Mouse (Mus musculus) limb, embryonic 11.5 days (tissue): ENCODE measurements around the gene Pnpla2. TPM values are rescaled to one million over a fixed set of nuclear protein-coding genes. Genes with fewer than 3 reads are reported as not detected.

ENCODE experiments used
- ATAC-seq: fragments of 200-750 bp; cut with Nextera tagmentation; 2 replicates; pipeline ENCODE4 v1.8.0; 2017; ENCODE audit warnings: low read depth; ENCODE audit not compliant: insufficient number of reproducible peaks, low FRiP score, low TSS enrichment
- DNase-seq: peaks from one replicate; pipeline ENCODE4 v3.0.0-alpha.2; 2015; ENCODE audit warnings: low spot score
- H3K27ac ChIP-seq: fragments of 300-500 bp; sonication (generic); replicated peaks from 2 replicates; pipeline ENCODE4 v1.5.1; 2014; ENCODE audit warnings: low read depth, mild to moderate bottlenecking, low read length
- H3K27me3 ChIP-seq: fragments of 300-500 bp; sonication (generic); 2 replicates; pipeline ENCODE4 v1.6.1; 2014; ENCODE audit warnings: mild to moderate bottlenecking, low read length, mixed read lengths; ENCODE audit not compliant: control insufficient read depth, insufficient read depth
- H3K36me3 ChIP-seq: fragments of 300-500 bp; sonication (generic); 2 replicates; pipeline ENCODE4 v1.6.1; 2014; ENCODE audit warnings: mild to moderate bottlenecking, low read length, moderate library complexity, mixed read lengths; ENCODE audit not compliant: control insufficient read depth, insufficient read depth
- H3K4me1 ChIP-seq: fragments of 300-500 bp; sonication (generic); 2 replicates; pipeline ENCODE4 v1.6.1; 2014; ENCODE audit warnings: low read length, mixed read lengths; ENCODE audit not compliant: control insufficient read depth, insufficient read depth
- H3K4me2 ChIP-seq: fragments of 300-500 bp; sonication (generic); 2 replicates; pipeline ENCODE4 v1.6.1; 2014; ENCODE audit warnings: low read depth, mild to moderate bottlenecking, moderate library complexity; ENCODE audit not compliant: severe bottlenecking
- H3K4me3 ChIP-seq: fragments of 300-500 bp; sonication (generic); 2 replicates; pipeline ENCODE4 v1.5.1; 2014; ENCODE audit warnings: low read depth, low read length
- H3K9ac ChIP-seq: fragments of 300-500 bp; sonication (generic); 2 replicates; pipeline ENCODE4 v1.6.1; 2014; ENCODE audit warnings: mild to moderate bottlenecking, low read length
- H3K9me3 ChIP-seq: fragments of 300-500 bp; sonication (generic); 2 replicates; pipeline ENCODE4 v1.6.1; 2016; ENCODE audit warnings: low read length; ENCODE audit not compliant: control insufficient read depth
- WGBS: fragments of 180-500 bp; shearing (Covaris S2); extraction: QIAGEN DNeasy Blood & Tissue Kit; methylation state at CpG from one replicate; pipeline ENCODE4 v1.1.7; 2014; 5-methylcytosine and 5-hydroxymethylcytosine counted together
- polyA plus RNA-seq: library from polyadenylated mRNA; unstranded; fragments of >200 nt; fragmentation: Nextera tagmentation; extraction: Ambion mirVana; gene quantifications from 2 replicates; pipeline ENCODE4 v1.2.1, GENCODE M21; 2014

The Pnpla2 gene
- polyA plus RNA-seq, 1 experiment from 2014 or later: 12.5 TPM

DNA sequence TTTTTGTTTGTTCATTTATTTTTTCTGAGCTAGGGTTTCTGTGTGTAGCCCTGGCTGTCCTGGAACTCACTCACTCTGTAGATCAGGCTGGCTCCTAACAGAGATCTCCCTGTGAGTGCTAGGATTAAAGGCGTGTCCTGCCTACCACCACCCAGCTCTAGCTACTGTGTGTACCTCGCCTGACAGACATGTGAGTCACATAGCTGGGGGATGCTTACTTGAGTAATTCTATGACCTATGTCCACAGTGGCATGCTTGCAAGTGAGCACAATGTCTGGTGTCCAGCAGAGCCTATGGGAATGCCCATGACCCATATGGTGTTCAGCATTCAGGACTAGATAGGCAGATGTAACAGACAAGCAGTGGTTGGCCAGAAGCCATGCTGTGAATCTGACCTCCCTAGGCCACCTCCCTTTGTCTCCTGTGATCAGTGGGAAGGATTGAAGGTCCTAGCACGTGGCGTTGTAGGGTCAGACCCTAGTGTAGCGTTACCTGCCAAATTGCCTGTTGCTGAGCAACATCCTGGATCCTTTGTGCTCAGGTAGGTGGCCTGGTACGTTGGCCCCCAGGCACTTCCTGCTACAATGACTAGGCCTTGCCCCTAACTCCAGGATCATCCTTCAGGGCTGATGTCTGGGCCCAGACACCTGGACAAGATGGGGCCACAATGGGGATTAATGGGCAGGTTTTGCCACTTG lies 38.7 kb upstream of the Pnpla2 start:
- no peak overlapping the region for H3K4me3 ChIP-seq
- 81% methylated on average over 6 of the region's 6 CpGs for WGBS
- no peak for ATAC-seq
- peaks cover 4% of the 10 kb centered on the region; the same call in 1 of the 2 replicates for H3K4me1 ChIP-seq
- no peak overlapping the region for H3K4me2 ChIP-seq
- no peaks in the 10 kb centered on the region for H3K27me3 ChIP-seq
- H3K9me3 ChIP-seq: no peaks in the 10 kb centered on the region
- no peak for DNase-seq
- no peak overlapping the region for H3K27ac ChIP-seq
- H3K36me3 ChIP-seq: no peaks in the 10 kb centered on the region
- no peak overlapping the region for H3K9ac ChIP-seq

DNA sequence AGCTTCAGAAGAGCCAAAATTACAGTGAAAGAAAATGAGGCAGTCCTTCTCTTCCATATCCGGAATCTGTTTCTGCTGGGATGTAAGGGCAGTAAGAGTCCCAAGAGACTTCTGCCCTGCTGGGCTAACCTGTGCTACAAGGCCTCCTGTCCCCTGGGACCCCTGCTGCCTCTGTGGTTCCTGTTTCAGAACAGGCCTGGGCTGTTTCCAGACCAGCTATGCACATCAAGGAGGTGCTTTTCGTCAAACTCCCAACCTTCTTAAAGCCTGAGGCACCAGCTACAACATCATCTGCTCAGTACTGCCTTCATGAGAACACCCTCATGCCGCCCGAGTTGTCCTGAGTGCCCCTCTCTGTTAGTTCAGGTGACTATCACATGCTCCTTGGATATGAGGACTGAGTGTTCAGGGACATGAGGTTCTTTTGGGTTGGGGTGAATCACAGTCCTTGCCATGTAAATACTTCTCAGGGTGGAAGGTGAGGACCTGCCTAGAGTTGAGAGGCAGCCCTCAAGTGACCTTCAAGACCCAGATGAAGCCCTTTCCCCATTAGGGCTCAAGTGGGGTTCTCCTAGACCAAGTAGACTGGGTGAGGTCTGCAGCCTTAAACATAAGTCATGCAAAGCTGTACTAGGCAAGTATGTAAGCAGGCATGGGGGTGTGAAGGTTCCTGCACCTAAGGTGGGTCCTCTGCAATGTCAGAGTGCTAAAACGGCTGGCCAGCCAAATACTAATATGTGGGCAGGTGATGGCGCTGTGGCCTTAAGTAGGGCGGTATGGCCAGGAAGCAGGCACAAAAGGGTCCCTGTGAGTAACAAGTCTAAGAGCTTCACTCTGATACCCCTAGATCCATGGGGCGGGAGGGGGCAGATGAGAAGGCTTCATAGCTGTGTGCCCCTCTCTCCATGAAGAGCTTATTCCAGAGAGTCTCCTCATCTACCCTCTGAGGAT lies 37.0 kb upstream of the Pnpla2 start:
- no peaks in the 10 kb centered on the region for H3K27me3 ChIP-seq
- H3K27ac ChIP-seq: no peak overlapping the region
- 67% methylated on average over 8 of the region's 8 CpGs for WGBS
- ATAC-seq (no peak), DNase-seq (no peak)
- H3K9me3 ChIP-seq: no peaks in the 10 kb centered on the region
- H3K4me3 ChIP-seq: no peak overlapping the region
- peaks cover 3% of the 10 kb centered on the region; the same call in 1 of the 2 replicates for H3K4me1 ChIP-seq
- no peaks in the 10 kb centered on the region for H3K36me3 ChIP-seq
- H3K9ac ChIP-seq: no peak overlapping the region
- H3K4me2 ChIP-seq: no peak overlapping the region

DNA sequence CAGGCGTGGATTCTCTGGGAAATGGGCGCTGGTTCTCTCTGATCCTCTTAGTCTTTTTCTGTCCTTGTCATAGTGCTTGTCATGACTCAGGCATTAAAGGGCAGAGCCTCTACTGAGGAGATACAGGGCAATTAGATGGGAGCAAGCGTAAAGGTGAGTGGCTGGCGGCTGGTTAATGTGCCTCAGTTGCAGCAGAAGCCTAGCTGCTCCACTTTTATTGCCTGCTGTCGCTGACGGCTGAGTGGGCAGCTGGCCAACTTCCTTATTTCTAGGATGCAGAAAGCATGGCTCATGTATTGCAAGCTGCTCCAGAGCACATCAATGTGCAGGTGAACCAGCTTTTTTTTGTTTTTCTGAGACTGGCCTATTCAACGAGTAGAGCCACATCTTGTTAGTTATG lies 36.0 kb upstream of the Pnpla2 start:
- Histone ChIP-seq H3K9me3 (no peaks in the 10 kb centered on the region), H3K27me3 (no peaks in the 10 kb centered on the region), H3K4me1 (no peaks in the 10 kb centered on the region), H3K36me3 (no peaks in the 10 kb centered on the region), H3K27ac (no peak overlapping the region), H3K9ac (no peak overlapping the region), H3K4me2 (no peak overlapping the region), H3K4me3 (no peak overlapping the region)
- 55% methylated on average over 7 of the region's 7 CpGs for WGBS
- DNase-seq (no peak), ATAC-seq (no peak)

DNA sequence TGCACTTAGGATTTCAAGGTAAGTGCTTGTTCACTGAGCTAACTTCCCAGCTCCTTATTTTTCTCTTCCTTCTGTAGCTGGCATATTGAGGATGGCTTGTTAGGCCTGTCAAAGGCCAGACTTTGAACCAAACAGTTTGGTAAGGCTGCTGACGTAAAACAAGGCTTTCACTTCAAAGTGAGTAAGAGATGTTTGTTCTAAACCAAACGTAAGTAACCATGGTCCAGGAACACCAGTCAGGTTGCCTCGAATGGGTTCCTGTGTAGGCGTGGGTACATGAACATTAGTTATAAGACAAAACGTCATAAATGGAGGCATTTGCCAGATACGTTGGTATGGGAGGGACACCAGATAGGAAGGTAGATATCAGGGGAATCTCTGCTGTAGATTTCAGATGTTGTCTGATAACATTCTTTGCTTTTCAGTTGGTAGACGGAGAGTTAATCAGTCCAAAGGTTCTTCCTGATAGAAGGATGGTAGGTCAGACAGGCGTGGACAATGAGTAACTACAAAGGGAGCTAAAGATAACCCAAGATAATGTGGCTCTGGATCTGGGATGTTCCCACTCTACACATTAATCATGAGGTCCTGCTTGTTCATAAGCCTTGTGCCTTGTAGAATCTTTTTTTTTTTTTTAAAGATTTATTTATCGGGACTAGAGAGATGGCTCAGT lies 34.8 kb upstream of the Pnpla2 start:
- Histone ChIP-seq H3K4me2 (no peak overlapping the region), H3K9me3 (no peaks in the 10 kb centered on the region), H3K27me3 (no peaks in the 10 kb centered on the region), H3K9ac (no peak overlapping the region), H3K36me3 (no peaks in the 10 kb centered on the region), H3K4me1 (no peaks in the 10 kb centered on the region), H3K27ac (no peak overlapping the region), H3K4me3 (no peak overlapping the region)
- ATAC-seq (no peak), DNase-seq (no peak)
- 81% methylated on average over 9 of the region's 9 CpGs for WGBS

DNA sequence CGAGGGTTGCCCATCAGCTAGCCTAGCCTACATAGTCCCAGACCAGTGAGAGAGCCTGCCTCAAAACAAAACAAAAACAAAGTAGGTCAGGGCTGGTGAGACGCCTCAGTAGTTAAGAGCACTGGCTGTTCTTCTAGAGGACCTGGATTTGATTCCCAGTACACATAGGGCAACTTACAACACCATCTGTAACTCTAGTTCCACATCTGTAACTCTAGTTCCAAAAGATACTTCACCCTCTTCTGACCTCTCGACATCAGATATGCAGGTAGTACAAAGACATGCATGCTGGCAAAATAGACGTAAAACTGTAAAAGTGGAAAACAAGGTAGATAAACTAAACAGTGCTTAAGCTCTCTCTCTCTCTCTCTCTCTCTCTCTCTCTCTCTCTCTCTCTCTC lies 31.2 kb upstream of the Pnpla2 start:
- ATAC-seq: no peak

GRCm38 (mm10) chr7:141426948-141427730 lies 27.9 kb upstream of the Pnpla2 start:
- Histone ChIP-seq H3K4me1 (peaks cover 4% of the 10 kb centered on the region; the same call in 1 of the 2 replicates), H3K27me3 (no peaks in the 10 kb centered on the region), H3K4me3 (no peak overlapping the region), H3K27ac (no peak overlapping the region), H3K4me2 (no peak overlapping the region), H3K36me3 (no peaks in the 10 kb centered on the region; the same call in 1 of the 2 replicates), H3K9ac (no peak overlapping the region), H3K9me3 (no peaks in the 10 kb centered on the region)
- no peak for ATAC-seq
- 80% methylated on average over 12 of the region's 12 CpGs for WGBS
- DNase-seq: no peak

More for the DNA sequence above, 31.2 kb upstream of the Pnpla2 start:
- H3K4me3 ChIP-seq: no peak overlapping the region
- WGBS: 81% methylated on average over 4 of the region's 4 CpGs
- no peak overlapping the region for H3K9ac ChIP-seq
- H3K27ac ChIP-seq: no peak overlapping the region
- no peaks in the 10 kb centered on the region for H3K9me3 ChIP-seq
- H3K27me3 ChIP-seq: no peaks in the 10 kb centered on the region
- H3K4me1 ChIP-seq: peaks cover under 1% of the 10 kb centered on the region; the same call in 1 of the 2 replicates
- H3K36me3 ChIP-seq: no peaks in the 10 kb centered on the region
- H3K4me2 ChIP-seq: no peak overlapping the region
- DNase-seq: no peak

DNA sequence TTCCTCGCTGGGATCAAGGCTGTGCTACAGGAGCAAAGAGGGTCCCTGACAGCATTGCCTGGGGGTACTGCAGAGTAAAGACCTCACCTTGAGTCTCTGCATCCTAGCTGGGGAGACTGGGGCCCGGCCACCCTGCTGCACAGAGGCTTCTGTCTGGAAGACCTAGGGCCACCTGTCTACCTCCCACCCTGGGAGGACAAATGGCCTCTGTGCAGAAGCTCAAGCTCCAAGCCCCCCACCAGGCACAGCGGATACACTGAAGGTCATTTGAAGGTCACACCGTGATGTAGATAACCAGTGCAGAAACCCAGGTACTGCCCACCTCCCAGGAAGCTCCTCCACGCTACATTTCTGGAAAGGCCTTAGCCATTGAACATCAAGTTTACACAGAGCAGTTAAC lies 26.3 kb upstream of the Pnpla2 start:
- Histone ChIP-seq H3K27me3 (no peaks in the 10 kb centered on the region), H3K4me2 (peak overlapping the region; percentile 50), H3K9me3 (no peaks in the 10 kb centered on the region), H3K4me3 (peak overlapping the region; percentile 34), H3K4me1 (peaks cover 4% of the 10 kb centered on the region; the same call in 1 of the 2 replicates), H3K36me3 (no peaks in the 10 kb centered on the region; the same call in 1 of the 2 replicates), H3K27ac (no peak overlapping the region), H3K9ac (0 out of 2 replicates have a peak overlapping the region, but pooled peaks have one; percentile 27)
- no peak for DNase-seq
- WGBS: 54% methylated on average over 5 of the region's 5 CpGs
- no peak for ATAC-seq
